Mouse (Mus musculus) spleen, adult 2 months (tissue): ENCODE results near the gene Gtf2ird1.

Experiments
- CTCF ChIP-seq: fragments of 200-500 bp; IDR thresholded peaks from 2 replicates; pipeline ENCODE4 v1.5.1; 2011; ENCODE audit warnings: mild to moderate bottlenecking, inconsistent platforms; ENCODE audit not compliant: insufficient read depth, insufficient read length, insufficient replicate concordance; ENCODE audit errors: extremely low read depth
- POLR2A ChIP-seq: fragments of 200-500 bp; IDR thresholded peaks from 2 replicates; pipeline ENCODE4 v1.6.1; 2011; ENCODE audit warnings: low read depth, low read length, inconsistent platforms

GRCm38 (mm10) chr5:134460546-134460945, 4.0 kb upstream of the Gtf2ird1 start:
- no peak for TF ChIP-seq POLR2A
- TF ChIP-seq CTCF, result no peak
